Mouse (Mus musculus) limb, embryonic 10.5 days (tissue): ENCODE measurements at regions not wholly inside any gene's neighbourhood (a gene's known extent, or its start where the extent isn't known, plus 50 kb on each side); places are given as distances from the start of the nearest gene placed in this dataset.

Experiments used
- DNase-seq: peaks from one replicate; pipeline ENCODE4 v3.0.0-alpha.2; 2017; ENCODE audit warnings: low spot score
- H3K27ac ChIP-seq: fragments of 300-500 bp; sonication (generic); 2 replicates; pipeline ENCODE4 v1.5.1; 2016; ENCODE audit warnings: mild to moderate bottlenecking
- H3K27me3 ChIP-seq: fragments of 300-500 bp; sonication (generic); 2 replicates; pipeline ENCODE4 v1.6.1; 2016; ENCODE audit warnings: low read depth, mild to moderate bottlenecking; ENCODE audit not compliant: poor library complexity, severe bottlenecking
- H3K36me3 ChIP-seq: fragments of 300-500 bp; sonication (generic); 2 replicates; pipeline ENCODE4 v1.6.1; 2016; ENCODE audit warnings: mild to moderate bottlenecking, moderate library complexity
- H3K4me1 ChIP-seq: fragments of 300-500 bp; sonication (generic); 2 replicates; pipeline ENCODE4 v1.6.1; 2016
- H3K4me3 ChIP-seq: fragments of 300-500 bp; sonication (generic); 2 replicates; pipeline ENCODE4 v1.5.1; 2016; ENCODE audit warnings: mild to moderate bottlenecking, moderate library complexity
- H3K9me3 ChIP-seq: fragments of 300-500 bp; sonication (generic); replicated peaks from 2 replicates; pipeline ENCODE4 v1.6.1; 2016; ENCODE audit warnings: mild to moderate bottlenecking
- WGBS: fragments of 180-500 bp; shearing (Covaris S2); methylation state at CpG from one replicate; pipeline ENCODE4 v1.1.7; 2016; 5-methylcytosine and 5-hydroxymethylcytosine counted together

GRCm38 (mm10) chr11:52648176-52648839 lies 116.1 kb upstream of the Fstl4 start:
- H3K27me3 ChIP-seq, result peaks cover 31% of the 10 kb centered on the region
- H3K36me3 ChIP-seq, result no peaks in the 10 kb centered on the region
- H3K27ac ChIP-seq, result peak overlapping the region; percentile 15; the same call in 1 of the 2 replicates
- peaks cover 25% of the 10 kb centered on the region for H3K4me1 ChIP-seq
- H3K9me3 ChIP-seq, result no peaks in the 10 kb centered on the region
- H3K4me3 ChIP-seq, result no peak overlapping the region
- WGBS, result 45% methylated on average over 15 of the region's 15 CpGs
- peak; percentile 42 for DNase-seq

DNA sequence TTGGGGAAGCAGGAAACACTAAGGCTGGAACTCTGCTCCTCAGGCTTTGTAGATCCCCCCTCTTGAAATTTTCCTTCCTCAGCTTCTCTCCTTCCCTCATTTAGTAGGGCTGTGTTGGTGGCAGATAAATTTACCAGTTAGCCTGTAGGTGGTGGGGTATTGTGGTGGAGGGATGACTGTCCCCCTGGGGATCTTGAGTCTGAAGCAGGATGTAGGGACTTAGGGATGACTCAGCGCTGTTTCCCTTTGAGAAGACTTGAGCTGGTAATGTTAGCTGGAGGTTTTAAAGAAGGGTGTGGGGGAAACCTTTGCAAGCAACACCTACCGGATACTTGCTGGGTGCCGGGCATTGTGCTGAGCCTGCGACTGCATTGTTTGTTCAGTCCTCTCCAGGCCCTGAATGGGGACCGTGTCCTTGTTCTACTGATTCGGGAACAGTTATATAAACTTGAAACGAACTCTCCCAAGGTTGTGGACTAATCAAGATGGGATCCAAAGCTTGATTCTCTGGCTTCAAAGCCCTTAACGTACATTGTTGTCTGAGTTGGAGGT lies 115.5 kb upstream of the Fstl4 start:
- peaks cover 25% of the 10 kb centered on the region for H3K27me3 ChIP-seq
- no peak overlapping the region for H3K27ac ChIP-seq
- no peak overlapping the region for H3K4me3 ChIP-seq
- H3K9me3 ChIP-seq, result no peaks in the 10 kb centered on the region
- peaks cover 22% of the 10 kb centered on the region for H3K4me1 ChIP-seq
- no peak for DNase-seq
- WGBS, result 86% methylated on average over 8 of the region's 8 CpGs
- no peaks in the 10 kb centered on the region for H3K36me3 ChIP-seq

DNA sequence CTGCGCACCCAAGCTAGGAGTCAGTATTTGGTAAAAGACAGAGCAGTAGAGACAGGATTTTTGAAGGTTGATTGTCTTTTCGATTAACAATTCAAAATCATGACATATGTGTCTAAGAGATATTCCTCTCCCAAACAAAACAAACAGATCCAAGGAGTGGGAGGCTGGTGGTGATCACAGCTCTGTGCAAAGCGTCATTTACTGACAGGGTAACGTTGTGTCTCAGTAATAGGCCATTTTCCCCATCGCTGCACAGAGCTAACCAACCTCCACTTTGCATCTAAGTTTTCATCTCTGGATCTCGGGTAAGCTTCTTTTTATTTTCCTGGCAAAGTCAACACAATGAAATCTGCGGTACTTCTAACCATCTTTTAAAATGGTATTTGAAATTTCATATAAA lies 109.8 kb upstream of the Fstl4 start:
- Histone ChIP-seq H3K27me3 (no peaks in the 10 kb centered on the region), H3K36me3 (no peaks in the 10 kb centered on the region), H3K27ac (no peak overlapping the region), H3K4me3 (no peak overlapping the region), H3K9me3 (no peaks in the 10 kb centered on the region), H3K4me1 (0 out of 2 replicates have a peak, but pooled peaks cover 3% of the 10 kb centered on the region)
- WGBS, result 89% methylated on average over 7 of the region's 7 CpGs
- no peak for DNase-seq

DNA sequence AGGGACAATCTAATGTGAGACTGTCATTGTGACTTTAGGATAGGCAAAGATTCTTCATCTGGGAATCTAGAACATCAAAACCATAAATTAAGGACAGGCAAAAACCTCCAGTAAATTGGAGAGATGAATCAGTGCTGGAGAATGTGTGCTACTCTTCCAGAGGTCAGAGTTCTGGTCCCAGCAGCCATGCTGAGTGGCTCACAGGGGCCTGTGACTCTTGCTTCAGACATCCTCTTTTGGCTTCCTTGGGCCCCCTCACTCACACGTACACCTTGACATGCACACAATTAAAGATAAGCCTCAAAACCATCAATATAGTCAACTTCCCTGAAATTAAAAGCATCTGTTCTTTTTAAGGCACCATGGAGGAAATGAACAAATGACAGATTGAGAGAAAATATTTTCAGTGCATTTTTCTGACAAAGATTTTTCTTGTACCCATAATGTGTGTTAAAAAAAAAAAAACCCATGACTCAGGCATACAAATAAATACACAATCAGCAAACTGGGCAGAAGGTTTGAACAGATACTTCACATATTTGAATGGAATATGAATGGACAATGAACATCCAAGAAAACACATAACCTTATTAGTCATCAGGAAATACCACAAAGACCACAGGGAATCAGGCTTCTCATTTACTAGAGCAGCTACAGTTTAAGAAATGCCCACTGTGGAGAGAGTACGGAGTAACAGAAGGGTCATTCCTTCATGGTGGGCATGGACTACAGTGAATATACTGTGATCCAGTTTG lies 108.5 kb upstream of the Fstl4 start:
- H3K4me1 ChIP-seq, result 0 out of 2 replicates have a peak, but pooled peaks cover 3% of the 10 kb centered on the region
- H3K9me3 ChIP-seq, result no peaks in the 10 kb centered on the region
- DNase-seq, result no peak
- H3K4me3 ChIP-seq, result no peak overlapping the region
- H3K36me3 ChIP-seq, result no peaks in the 10 kb centered on the region
- no peak overlapping the region for H3K27ac ChIP-seq
- H3K27me3 ChIP-seq, result no peaks in the 10 kb centered on the region
- WGBS, result 61% methylated on average over 2 of the region's 2 CpGs

DNA sequence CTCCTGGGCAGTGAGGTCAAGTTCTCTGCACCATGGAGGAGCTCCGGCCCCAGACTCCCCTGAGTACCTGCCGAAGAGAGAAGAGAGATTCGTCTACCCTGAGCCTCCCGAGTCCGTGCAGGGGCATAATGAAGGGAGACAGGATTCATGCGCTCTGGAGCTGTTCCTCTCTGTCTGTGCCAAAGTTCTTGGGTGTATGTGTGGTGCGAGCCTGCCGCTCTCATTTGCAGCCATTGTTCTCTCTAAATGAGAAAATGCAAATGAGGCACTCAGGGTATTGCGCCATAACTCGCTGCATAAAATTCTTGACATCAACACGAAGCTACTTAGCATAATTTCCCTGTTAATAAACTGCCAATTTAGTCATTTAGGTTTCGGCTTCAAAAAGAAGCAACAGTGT lies 103.2 kb upstream of the Fstl4 start:
- Histone ChIP-seq H3K36me3 (no peaks in the 10 kb centered on the region), H3K4me1 (peaks cover 6% of the 10 kb centered on the region; the same call in 1 of the 2 replicates), H3K9me3 (no peaks in the 10 kb centered on the region), H3K27ac (no peak overlapping the region), H3K27me3 (no peaks in the 10 kb centered on the region), H3K4me3 (no peak overlapping the region)
- WGBS, result 80% methylated on average over 12 of the region's 12 CpGs
- DNase-seq, result no peak

DNA sequence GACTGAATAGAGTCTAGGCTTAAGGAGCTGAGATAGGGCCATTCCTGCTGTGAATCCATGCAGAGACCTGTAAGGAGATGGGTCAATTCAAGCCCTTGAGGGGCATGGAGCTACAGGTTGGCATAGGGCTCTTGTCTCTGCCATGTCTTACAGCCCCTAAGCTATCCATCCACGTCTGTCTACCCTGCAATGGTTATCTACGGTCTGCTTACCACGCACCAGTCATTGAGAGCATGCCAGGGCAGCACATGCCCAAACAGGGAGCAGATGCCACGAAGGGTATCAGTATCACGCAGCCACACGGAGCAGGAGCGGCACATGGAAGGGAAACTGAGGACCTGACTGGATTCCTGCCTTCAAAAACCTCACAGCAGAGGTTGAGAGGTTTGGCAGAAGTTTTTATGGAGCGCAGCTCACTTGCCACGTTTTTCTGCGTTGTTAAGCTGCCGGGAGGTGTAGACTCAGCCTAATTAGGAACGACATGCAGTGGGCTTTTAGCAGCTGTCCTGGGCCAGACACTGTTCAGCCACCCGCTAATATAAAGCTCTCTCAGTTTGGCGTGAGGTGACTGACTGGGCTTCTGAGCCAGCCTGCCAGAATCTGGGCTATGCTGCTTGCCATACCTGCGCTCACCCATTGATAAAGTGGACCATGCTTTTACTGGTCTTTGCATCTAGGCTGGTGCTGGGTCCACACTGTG lies 102.4 kb upstream of the Fstl4 start:
- peaks cover 6% of the 10 kb centered on the region; the same call in 1 of the 2 replicates for H3K4me1 ChIP-seq
- no peak for DNase-seq
- WGBS, result 74% methylated on average over 15 of the region's 15 CpGs
- H3K36me3 ChIP-seq, result no peaks in the 10 kb centered on the region
- no peaks in the 10 kb centered on the region for H3K9me3 ChIP-seq
- no peak overlapping the region for H3K4me3 ChIP-seq
- no peak overlapping the region for H3K27ac ChIP-seq
- no peaks in the 10 kb centered on the region for H3K27me3 ChIP-seq

GRCm38 (mm10) chr11:52665343-52665742 lies 99.1 kb upstream of the Fstl4 start:
- no peak for DNase-seq
- 64% methylated on average over 1 of the region's 1 CpGs for WGBS
- Histone ChIP-seq H3K36me3 (no peaks in the 10 kb centered on the region), H3K4me1 (peaks cover 6% of the 10 kb centered on the region; the same call in 1 of the 2 replicates), H3K27me3 (no peaks in the 10 kb centered on the region), H3K9me3 (no peaks in the 10 kb centered on the region), H3K4me3 (no peak overlapping the region), H3K27ac (no peak overlapping the region)

- 57% methylated on average over 6 of the region's 6 CpGs for WGBS
- no peak overlapping the region for H3K4me3 ChIP-seq
- H3K27me3 ChIP-seq, result no peaks in the 10 kb centered on the region
- no peak overlapping the region for H3K27ac ChIP-seq
- H3K9me3 ChIP-seq, result no peaks in the 10 kb centered on the region
- DNase-seq, result no peak
- H3K4me1 ChIP-seq, result peaks cover 7% of the 10 kb centered on the region; the same call in 1 of the 2 replicates
- no peaks in the 10 kb centered on the region for H3K36me3 ChIP-seq
Measured at GRCm38 (mm10) chr11:52675022-52675421, 89.4 kb upstream of the Fstl4 start.

- WGBS, result 91% methylated on average over 4 of the region's 4 CpGs
- Histone ChIP-seq H3K9me3 (no peaks in the 10 kb centered on the region), H3K4me3 (no peak overlapping the region), H3K4me1 (peaks cover 7% of the 10 kb centered on the region; the same call in 1 of the 2 replicates), H3K36me3 (no peaks in the 10 kb centered on the region), H3K27me3 (no peaks in the 10 kb centered on the region), H3K27ac (no peak overlapping the region)
- DNase-seq, result no peak
Measured at GRCm38 (mm10) chr11:52678259-52678658, 86.2 kb upstream of the Fstl4 start.

GRCm38 (mm10) chr11:52685436-52685835 lies 79.0 kb upstream of the Fstl4 start:
- 75% methylated on average over 2 of the region's 2 CpGs for WGBS
- no peak for DNase-seq
- no peak overlapping the region for H3K27ac ChIP-seq
- H3K9me3 ChIP-seq, result no peaks in the 10 kb centered on the region
- no peaks in the 10 kb centered on the region for H3K27me3 ChIP-seq
- no peak overlapping the region for H3K4me3 ChIP-seq
- H3K36me3 ChIP-seq, result no peaks in the 10 kb centered on the region
- H3K4me1 ChIP-seq, result no peaks in the 10 kb centered on the region

DNA sequence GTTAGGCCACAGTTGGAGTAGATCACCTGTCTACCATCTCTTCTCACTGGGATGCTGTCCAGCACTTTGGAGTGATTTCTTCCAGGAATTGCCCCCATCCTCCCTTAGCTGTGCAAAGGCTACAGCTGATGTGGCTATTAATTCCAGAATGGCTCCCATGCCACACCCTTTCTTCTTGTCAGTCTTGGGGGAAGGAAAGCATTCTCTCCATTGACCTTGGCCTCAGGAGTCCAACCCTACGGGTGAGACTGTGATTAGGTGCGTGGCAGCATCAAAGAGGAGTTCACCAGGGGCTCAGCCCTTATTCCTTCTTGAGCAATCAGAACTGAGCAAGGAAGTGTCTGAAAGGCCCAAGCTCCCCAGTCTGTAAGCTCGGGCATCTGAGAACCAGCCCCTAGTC lies 71.7 kb upstream of the Fstl4 start:
- H3K27me3 ChIP-seq, result no peaks in the 10 kb centered on the region
- no peaks in the 10 kb centered on the region for H3K36me3 ChIP-seq
- WGBS, result 81% methylated on average over 3 of the region's 3 CpGs
- H3K4me3 ChIP-seq, result no peak overlapping the region
- H3K27ac ChIP-seq, result no peak overlapping the region
- no peak for DNase-seq
- no peaks in the 10 kb centered on the region for H3K9me3 ChIP-seq
- no peaks in the 10 kb centered on the region for H3K4me1 ChIP-seq

DNA sequence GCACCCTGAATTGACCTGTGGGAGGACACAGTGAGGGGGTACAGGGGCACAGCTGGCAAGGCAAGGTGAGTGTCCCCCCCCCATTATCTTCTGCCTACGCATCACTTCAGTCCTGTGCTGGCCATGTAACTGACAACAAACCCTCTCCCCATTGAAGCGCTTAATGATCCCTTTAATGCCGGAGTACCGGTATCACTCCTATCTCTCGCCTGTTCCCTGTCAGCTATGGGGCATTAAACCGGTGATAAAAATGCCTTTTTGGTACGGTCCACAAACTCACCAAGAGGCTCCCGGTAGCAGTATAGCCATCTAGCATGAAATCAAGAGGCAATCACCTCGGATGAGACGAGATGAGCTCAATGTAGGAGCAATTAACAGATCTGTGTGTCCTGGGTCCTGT lies 62.8 kb upstream of the Fstl4 start:
- Histone ChIP-seq H3K4me3 (no peak overlapping the region), H3K9me3 (no peaks in the 10 kb centered on the region), H3K36me3 (no peaks in the 10 kb centered on the region), H3K27ac (no peak overlapping the region), H3K27me3 (no peaks in the 10 kb centered on the region), H3K4me1 (no peaks in the 10 kb centered on the region)
- WGBS, result 67% methylated on average over 10 of the region's 10 CpGs
- DNase-seq, result no peak

DNA sequence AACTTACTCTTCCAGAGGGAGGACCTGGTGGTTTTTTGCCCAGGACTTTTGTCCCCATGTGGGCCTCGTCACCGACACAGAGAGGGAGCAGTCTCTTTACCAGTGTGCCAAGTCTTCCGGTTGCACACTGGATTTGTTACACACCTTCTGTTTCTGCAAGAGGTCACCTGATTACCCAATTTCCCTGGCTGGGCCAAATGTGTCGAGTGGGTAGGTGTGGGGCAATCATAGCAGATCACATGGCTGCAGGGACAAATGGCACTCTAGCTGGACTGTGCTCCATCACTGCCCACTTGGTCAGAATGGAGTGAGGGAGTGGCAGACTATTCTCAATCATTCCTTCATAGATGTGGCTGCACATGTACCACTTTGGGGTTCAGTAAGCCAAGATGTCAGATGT lies 61.0 kb upstream of the Fstl4 start:
- 90% methylated on average over 4 of the region's 4 CpGs for WGBS

More for the DNA sequence above, 61.0 kb upstream of the Fstl4 start:
- Histone ChIP-seq H3K4me1 (no peaks in the 10 kb centered on the region), H3K27me3 (no peaks in the 10 kb centered on the region), H3K36me3 (no peaks in the 10 kb centered on the region), H3K27ac (no peak overlapping the region), H3K4me3 (no peak overlapping the region), H3K9me3 (no peaks in the 10 kb centered on the region)
- no peak for DNase-seq
